Mouse (Mus musculus): ENCODE measurements around the gene Zdhhc22. TPM values are rescaled to one million over a fixed set of nuclear protein-coding genes. Genes with fewer than 3 reads are reported as not detected.

The Zdhhc22 gene
- 0.15 and 0.17 TPM in 2 replicates for polyA plus RNA-seq (2014; fragmentation: Nextera tagmentation; extraction: Ambion mirVana)

DNA sequence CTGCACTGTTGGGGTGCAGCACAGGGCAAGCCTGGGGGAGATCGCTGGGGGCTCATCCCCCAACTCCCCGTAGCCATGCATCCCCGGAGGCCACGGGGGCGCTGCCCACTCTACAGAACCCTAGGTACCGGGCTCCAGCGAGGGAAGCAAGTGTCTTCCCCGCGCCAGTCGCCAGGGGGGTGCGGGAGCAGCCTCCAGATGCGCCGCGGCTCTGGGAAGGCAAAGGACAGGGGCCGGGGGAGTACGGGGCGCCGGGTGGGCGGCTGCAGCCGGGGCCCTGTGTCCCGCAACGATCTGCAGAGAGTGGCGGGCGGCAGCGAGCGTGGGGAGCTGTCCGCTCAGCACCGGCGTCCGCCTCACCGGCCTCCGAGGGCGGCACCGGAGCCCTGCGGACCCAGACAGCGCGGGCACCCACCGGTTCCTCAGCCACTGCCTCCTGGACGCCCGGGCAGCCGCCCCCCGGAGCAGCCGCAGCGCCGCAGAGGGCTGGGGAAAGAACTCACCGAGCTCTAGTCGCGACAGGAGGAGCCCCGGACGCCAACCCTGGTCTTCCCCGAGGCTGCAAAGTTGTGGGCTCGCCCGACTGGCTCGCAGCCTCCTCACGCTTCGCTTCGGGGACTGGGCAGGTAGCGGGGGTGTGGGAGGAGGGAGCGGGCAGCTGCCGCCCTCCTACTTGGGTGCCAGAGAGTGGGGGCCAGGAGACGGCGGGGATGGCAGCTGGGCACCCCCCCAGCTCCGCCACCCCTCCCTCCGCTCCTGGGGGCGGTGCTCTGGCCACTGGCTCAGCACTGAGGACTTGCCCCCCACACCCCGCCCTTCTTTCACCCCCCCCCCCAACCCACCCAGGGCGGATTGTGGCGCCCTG is at the start of gene Zdhhc22:
TSS of gene Zdhhc22 (minus strand) at position 541 of the 865 bp plus-strand sequence.
- peak; percentile 77 for ATAC-seq (replicated peaks; ENCODE audit: low FRiP score)
- H3K9me3 ChIP-seq (ENCODE audit: control insufficient read depth, low read length), result no peaks in the 10 kb centered on the region
- H3K36me3 ChIP-seq (ENCODE audit: control insufficient read depth, insufficient read depth, low read length), result no peaks in the 10 kb centered on the region
- H3K27me3 ChIP-seq (ENCODE audit: control insufficient read depth, insufficient read depth, low read length), result peaks cover 34% of the 10 kb centered on the region
- peak within 1 kb of the TSS; percentile 84 for H3K4me2 ChIP-seq (ENCODE audit: low read depth, low read length, severe bottlenecking)
- peaks cover 15% of the 10 kb centered on the region; the same call in 1 of the 2 replicates for H3K4me1 ChIP-seq (replicated peaks; ENCODE audit: control insufficient read depth, insufficient read depth, low read length)
- H3K27ac ChIP-seq (ENCODE audit: low read depth, low read length), result no peak within 1 kb of the TSS
- H3K4me3 ChIP-seq (ENCODE audit: low read depth, low read length), result peak within 1 kb of the TSS; percentile 50
- DNase-seq (ENCODE audit: low spot score), result peak; percentile 85
- WGBS, result under 1% methylated on average over 52 of the region's 68 CpGs
- peak within 1 kb of the TSS; percentile 51 for H3K9ac ChIP-seq (ENCODE audit: low read length)

GRCm38 (mm10) chr12:87036631-87037030 is 46.4 kb upstream of the Zdhhc22 start:
- Histone ChIP-seq H3K36me3 (ENCODE audit: control insufficient read depth, insufficient read depth, low read length) (no peaks in the 10 kb centered on the region), H3K27me3 (ENCODE audit: control insufficient read depth, insufficient read depth, low read length) (no peaks in the 10 kb centered on the region), H3K4me2 (ENCODE audit: low read depth, low read length, severe bottlenecking) (no peak overlapping the region), H3K27ac (ENCODE audit: low read depth, low read length) (no peak overlapping the region), H3K4me1 (replicated peaks; ENCODE audit: control insufficient read depth, insufficient read depth, low read length) (no peaks in the 10 kb centered on the region), H3K4me3 (ENCODE audit: low read depth, low read length) (no peak overlapping the region), H3K9me3 (ENCODE audit: control insufficient read depth, low read length) (no peaks in the 10 kb centered on the region), H3K9ac (ENCODE audit: low read length) (no peak overlapping the region)
- 94% methylated on average over 7 of the region's 7 CpGs for whole genome bisulfite sequencing
- DNase-seq (ENCODE audit: low spot score) (no peak), ATAC-seq (replicated peaks; ENCODE audit: low FRiP score) (no peak)

- Histone ChIP-seq H3K4me1 (replicated peaks; ENCODE audit: control insufficient read depth, insufficient read depth, low read length) (0 out of 2 replicates have a peak, but pooled peaks cover 2% of the 10 kb centered on the region), H3K9ac (ENCODE audit: low read length) (no peak overlapping the region), H3K4me3 (ENCODE audit: low read depth, low read length) (no peak overlapping the region), H3K9me3 (ENCODE audit: control insufficient read depth, low read length) (no peaks in the 10 kb centered on the region), H3K27me3 (ENCODE audit: control insufficient read depth, insufficient read depth, low read length) (peaks cover 5% of the 10 kb centered on the region; the same call in 1 of the 2 replicates), H3K4me2 (ENCODE audit: low read depth, low read length, severe bottlenecking) (no peak overlapping the region), H3K36me3 (ENCODE audit: control insufficient read depth, insufficient read depth, low read length) (no peaks in the 10 kb centered on the region), H3K27ac (ENCODE audit: low read depth, low read length) (no peak overlapping the region)
- WGBS, result 79% methylated on average over 5 of the region's 5 CpGs
- ATAC-seq (replicated peaks; ENCODE audit: low FRiP score), result no peak
- DNase-seq (ENCODE audit: low spot score), result no peak
These were observed 41.0 kb upstream of the Zdhhc22 start for GRCm38 (mm10) chr12:87031163-87031763.

DNA sequence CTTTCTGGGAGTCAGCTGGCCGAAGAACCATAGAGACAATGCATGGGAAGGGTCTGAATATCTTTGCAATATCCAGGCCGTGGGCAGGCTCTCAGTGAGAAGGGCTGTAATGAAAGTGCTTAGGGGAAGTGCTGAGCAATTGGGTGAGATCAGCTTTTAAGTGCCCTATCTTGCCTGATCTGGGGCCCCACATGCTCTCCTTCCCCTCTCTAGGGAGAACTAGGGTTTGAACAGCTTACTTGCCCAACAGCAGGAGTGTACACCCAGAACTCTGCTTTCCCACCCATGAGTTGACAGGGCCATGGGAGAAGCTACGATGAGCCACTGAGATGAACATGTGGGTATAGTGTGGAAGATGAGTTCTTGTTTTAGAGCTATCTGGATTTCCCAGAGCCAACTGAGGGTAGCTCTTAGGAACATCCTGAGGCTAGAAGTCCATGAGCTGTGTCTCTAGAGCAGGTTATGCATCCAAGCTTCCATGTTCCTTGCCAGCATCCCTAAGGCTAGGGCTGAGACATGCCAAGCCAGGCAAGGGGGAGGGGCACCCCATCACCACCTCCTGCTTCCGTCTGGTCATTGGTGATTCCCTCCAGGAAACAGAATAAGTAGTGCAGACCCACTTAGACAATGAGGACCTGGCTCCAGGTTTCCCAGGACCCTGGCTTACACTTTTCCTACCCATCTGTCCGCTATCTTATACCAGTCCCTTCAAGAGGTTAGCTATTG is 39.2 kb upstream of the Zdhhc22 start:
- Histone ChIP-seq H3K4me1 (replicated peaks; ENCODE audit: control insufficient read depth, insufficient read depth, low read length) (0 out of 2 replicates have a peak, but pooled peaks cover 4% of the 10 kb centered on the region), H3K27me3 (ENCODE audit: control insufficient read depth, insufficient read depth, low read length) (peaks cover 5% of the 10 kb centered on the region; the same call in 1 of the 2 replicates), H3K4me3 (ENCODE audit: low read depth, low read length) (no peak overlapping the region), H3K9me3 (ENCODE audit: control insufficient read depth, low read length) (no peaks in the 10 kb centered on the region), H3K36me3 (ENCODE audit: control insufficient read depth, insufficient read depth, low read length) (no peaks in the 10 kb centered on the region), H3K9ac (ENCODE audit: low read length) (no peak overlapping the region), H3K4me2 (ENCODE audit: low read depth, low read length, severe bottlenecking) (no peak overlapping the region), H3K27ac (ENCODE audit: low read depth, low read length) (no peak overlapping the region)
- no peak for DNase-seq (ENCODE audit: low spot score)
- WGBS, result 76% methylated on average over 5 of the region's 5 CpGs
- ATAC-seq (replicated peaks; ENCODE audit: low FRiP score), result no peak

GRCm38 (mm10) chr12:87028068-87028467 is 37.8 kb upstream of the Zdhhc22 start:
- no peaks in the 10 kb centered on the region for H3K9me3 ChIP-seq (ENCODE audit: control insufficient read depth, low read length)
- H3K9ac ChIP-seq (ENCODE audit: low read length), result no peak overlapping the region
- H3K36me3 ChIP-seq (ENCODE audit: control insufficient read depth, insufficient read depth, low read length), result no peaks in the 10 kb centered on the region
- DNase-seq (ENCODE audit: low spot score) (no peak), ATAC-seq (replicated peaks; ENCODE audit: low FRiP score) (no peak)
- H3K4me1 ChIP-seq (replicated peaks; ENCODE audit: control insufficient read depth, insufficient read depth, low read length), result 0 out of 2 replicates have a peak, but pooled peaks cover 4% of the 10 kb centered on the region
- no peak overlapping the region for H3K4me2 ChIP-seq (ENCODE audit: low read depth, low read length, severe bottlenecking)
- no peak overlapping the region for H3K4me3 ChIP-seq (ENCODE audit: low read depth, low read length)
- peaks cover 5% of the 10 kb centered on the region; the same call in 1 of the 2 replicates for H3K27me3 ChIP-seq (ENCODE audit: control insufficient read depth, insufficient read depth, low read length)
- 85% methylated on average over 2 of the region's 2 CpGs for WGBS
- H3K27ac ChIP-seq (ENCODE audit: low read depth, low read length), result no peak overlapping the region

DNA sequence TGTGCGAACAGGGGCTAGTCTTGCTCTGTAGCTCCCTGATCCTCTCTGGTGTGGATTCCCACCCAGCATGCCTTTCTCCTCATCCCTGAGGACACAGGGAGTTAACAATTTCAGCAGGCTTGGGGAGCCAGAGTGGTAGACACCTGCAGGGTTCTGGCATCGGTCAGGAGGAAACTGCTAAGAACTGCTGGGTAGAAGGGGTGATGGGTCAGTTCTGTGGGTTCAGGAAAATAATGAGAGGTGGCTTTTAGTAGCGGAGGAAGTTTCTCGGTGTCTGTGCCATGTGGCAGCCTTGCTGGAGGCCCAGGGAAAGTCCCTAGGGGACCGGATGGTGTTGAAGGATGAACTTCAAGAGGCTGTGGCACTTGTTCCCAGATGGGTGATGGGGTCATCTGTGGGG is 37.2 kb upstream of the Zdhhc22 start:
- no peaks in the 10 kb centered on the region for H3K36me3 ChIP-seq (ENCODE audit: control insufficient read depth, insufficient read depth, low read length)
- H3K4me1 ChIP-seq (replicated peaks; ENCODE audit: control insufficient read depth, insufficient read depth, low read length), result 0 out of 2 replicates have a peak, but pooled peaks cover 4% of the 10 kb centered on the region
- peaks cover 5% of the 10 kb centered on the region; the same call in 1 of the 2 replicates for H3K27me3 ChIP-seq (ENCODE audit: control insufficient read depth, insufficient read depth, low read length)
- H3K4me3 ChIP-seq (ENCODE audit: low read depth, low read length), result no peak overlapping the region
- 61% methylated on average over 5 of the region's 5 CpGs for WGBS
- H3K9me3 ChIP-seq (ENCODE audit: control insufficient read depth, low read length), result no peaks in the 10 kb centered on the region
- H3K27ac ChIP-seq (ENCODE audit: low read depth, low read length), result no peak overlapping the region
- DNase-seq (ENCODE audit: low spot score), result no peak
- H3K9ac ChIP-seq (ENCODE audit: low read length), result no peak overlapping the region
- H3K4me2 ChIP-seq (ENCODE audit: low read depth, low read length, severe bottlenecking), result no peak overlapping the region
- no peak for ATAC-seq (replicated peaks; ENCODE audit: low FRiP score)

GRCm38 (mm10) chr12:87026871-87027240 is 36.6 kb upstream of the Zdhhc22 start:
- Histone ChIP-seq H3K9ac (ENCODE audit: low read length) (peak overlapping the region; percentile 43), H3K4me3 (ENCODE audit: low read depth, low read length) (peak overlapping the region; percentile 28), H3K36me3 (ENCODE audit: control insufficient read depth, insufficient read depth, low read length) (no peaks in the 10 kb centered on the region), H3K27ac (ENCODE audit: low read depth, low read length) (no peak overlapping the region), H3K4me2 (ENCODE audit: low read depth, low read length, severe bottlenecking) (peak overlapping the region; percentile 65), H3K27me3 (ENCODE audit: control insufficient read depth, insufficient read depth, low read length) (peaks cover 5% of the 10 kb centered on the region; the same call in 1 of the 2 replicates), H3K4me1 (replicated peaks; ENCODE audit: control insufficient read depth, insufficient read depth, low read length) (0 out of 2 replicates have a peak, but pooled peaks cover 4% of the 10 kb centered on the region), H3K9me3 (ENCODE audit: control insufficient read depth, low read length) (no peaks in the 10 kb centered on the region)
- DNase-seq (ENCODE audit: low spot score) (no peak), ATAC-seq (replicated peaks; ENCODE audit: low FRiP score) (no peak)
- WGBS, result 7% methylated on average over 8 of the region's 8 CpGs

All from forebrain, embryonic 11.5 days (tissue).